In the genomic region with DNA sequence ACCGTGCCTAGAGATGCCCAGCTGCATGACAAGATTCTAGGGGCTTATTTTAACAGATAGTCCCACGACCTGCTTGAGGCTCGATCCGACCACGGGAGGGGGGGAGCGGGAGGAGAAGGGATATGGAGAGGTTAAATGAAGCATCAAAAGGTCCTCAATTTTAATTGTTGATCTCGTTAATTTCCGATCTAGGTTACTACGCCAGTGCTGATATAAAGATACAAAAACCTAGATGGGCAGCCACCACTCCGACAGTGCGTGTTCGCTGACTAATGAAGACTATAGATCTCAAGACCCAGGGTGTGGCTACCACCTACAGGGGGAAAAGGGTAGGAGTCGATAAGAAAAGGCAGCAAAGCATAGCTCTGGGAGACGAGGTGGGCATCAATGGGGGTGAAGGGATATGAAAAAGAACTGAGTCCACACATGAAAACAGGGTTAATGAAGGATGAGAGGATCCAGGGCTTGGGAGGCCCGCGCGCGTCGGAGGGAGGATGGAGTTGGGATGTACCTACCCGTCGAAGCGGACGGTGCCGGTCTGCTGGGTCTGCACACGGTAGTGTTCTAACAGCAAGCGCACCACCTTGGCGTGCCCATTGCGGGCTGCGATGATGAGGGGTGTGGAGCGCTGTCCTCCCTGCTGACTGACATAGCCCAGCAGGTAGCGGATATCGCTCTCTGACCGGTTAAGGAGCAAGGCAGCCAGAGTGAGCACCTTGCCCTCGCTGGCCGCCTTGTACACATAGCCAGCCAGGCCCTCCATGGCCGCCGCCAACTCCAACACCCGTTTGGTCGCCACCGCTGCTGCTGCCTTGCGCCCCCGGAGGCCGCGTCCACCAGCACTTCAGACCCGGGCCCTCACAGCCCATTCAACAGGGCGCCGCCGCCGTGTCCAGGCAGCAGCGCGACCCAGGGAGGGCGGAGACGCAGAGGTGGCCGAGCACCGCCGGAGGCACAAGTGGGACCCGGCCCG, we compare ENCODE assay signal across 8 mouse cellular contexts. TPM values are rescaled to one million over a fixed set of nuclear protein-coding genes. Genes with fewer than 3 reads are reported as not detected.
DNase-seq lines count a peak whose midpoint lies in the region; ATAC-seq and TF ChIP-seq lines count a peak whose summit lies in the region.

No protein-coding gene starts in this region.

- under 1% methylated on average over 57 of the region's 58 CpGs for WGBS in limb, embryonic 13.5 days
- whole genome bisulfite sequencing in neural tube, embryonic 12.5 days, result under 1% methylated on average over 58 of the region's 58 CpGs

- peak; percentile 17; the same call in 1 of the 2 replicates for TF ChIP-seq CTCF in gastrocnemius, adult 2 months (IDR thresholded peaks at IDR 0.05)

- H3K27ac ChIP-seq in gastrocnemius, adult 2 months, result peak overlapping the region; percentile 99
- peak overlapping the region; percentile 96 for H3K27ac ChIP-seq in limb, embryonic 13.5 days
- peak overlapping the region; percentile 95 for H3K27ac ChIP-seq in neural tube, embryonic 12.5 days

- peak; percentile 72 for ATAC-seq in limb, embryonic 13.5 days (ENCODE audit: low FRiP score, low read depth)
- ATAC-seq in neural tube, embryonic 12.5 days (ENCODE audit: low FRiP score, low read depth), result peak; percentile 67

- no peaks in the 10 kb centered on the region for H3K9me3 ChIP-seq in limb, embryonic 13.5 days
- H3K9me3 ChIP-seq in neural tube, embryonic 12.5 days, result no peaks in the 10 kb centered on the region

- peak overlapping the region; percentile 92 for H3K4me2 ChIP-seq in limb, embryonic 13.5 days (replicated peaks)
- H3K4me2 ChIP-seq in neural tube, embryonic 12.5 days (replicated peaks), result peak overlapping the region; percentile 92

- intact Hi-C loops in gastrocnemius, adult 2 months (cut with DNase I), result no loop called here
- intact Hi-C loops in gastrocnemius, postnatal 36 days (cut with DNase I), result no loop called here

- no peaks in the 10 kb centered on the region for H3K36me3 ChIP-seq in limb, embryonic 13.5 days
- no peaks in the 10 kb centered on the region for H3K36me3 ChIP-seq in neural tube, embryonic 12.5 days

- DNase-seq in gastrocnemius, adult 2 months, result no peak
- no peak for DNase-seq in gastrocnemius, postnatal 36 days
- peak; percentile 62 for DNase-seq in A20 (ENCODE audit: low read depth, low spot score)
- DNase-seq in c-Kit-positive CD71-negative TER-119-negative erythroid progenitor cells, embryonic 14.5 days (ENCODE audit: low read depth), result peak; percentile 56
- DNase-seq in frontal cortex, postnatal 36 days (ENCODE audit: low spot score in 2 of 2), result peak; percentile 31 to 35
- no peak for DNase-seq in adrenal gland, postnatal 36 days

- peak overlapping the region; percentile 77 for H3K4me3 ChIP-seq in gastrocnemius, adult 2 months
- H3K4me3 ChIP-seq in limb, embryonic 13.5 days, result peak overlapping the region; percentile 85
- peak overlapping the region; percentile 98 for H3K4me3 ChIP-seq in neural tube, embryonic 12.5 days

- peak overlapping the region; percentile 91 for H3K9ac ChIP-seq in limb, embryonic 13.5 days
- peak overlapping the region; percentile 90 for H3K9ac ChIP-seq in neural tube, embryonic 12.5 days

- H3K4me1 ChIP-seq in limb, embryonic 13.5 days, result peaks cover 30% of the 10 kb centered on the region
- H3K4me1 ChIP-seq in neural tube, embryonic 12.5 days, result peaks cover 28% of the 10 kb centered on the region

- H3K27me3 ChIP-seq in limb, embryonic 13.5 days, result no peaks in the 10 kb centered on the region
- no peaks in the 10 kb centered on the region for H3K27me3 ChIP-seq in neural tube, embryonic 12.5 days (replicated peaks)

RNA-seq across cellular contexts. Expression of a gene that starts 0.9 kb away (rescaled TPM):
- 10 to 100 TPM; 13.6 to 15.8 TPM for total RNA-seq in gastrocnemius, adult 2 months (2021)
- total RNA-seq in gastrocnemius, postnatal 36 days (2021), result 10 to 100 TPM; 13.6 to 13.8 TPM
- 19.4 and 21.9 TPM in 2 replicates for polyA plus RNA-seq in limb, embryonic 13.5 days (2015; fragmentation: Nextera tagmentation; extraction: Ambion mirVana)
- polyA plus RNA-seq in neural tube, embryonic 12.5 days (2016; fragmentation: Nextera tagmentation; extraction: Ambion mirVana), result 49.9 and 52.8 TPM in 2 replicates
- 10 to 100 TPM; 37.7 to 43.6 TPM for total RNA-seq in adrenal gland, postnatal 36 days (2021)

RNA-seq across cellular contexts. Expression of a gene that starts 27.8 kb away (rescaled TPM):
- 10 to 100 TPM; 17.5 to 20.7 TPM for total RNA-seq in gastrocnemius, adult 2 months (2021)
- total RNA-seq in gastrocnemius, postnatal 36 days (2021), result 10 to 100 TPM; 14.4 to 18.6 TPM
- 20.3 and 21.3 TPM in 2 replicates for polyA plus RNA-seq in limb, embryonic 13.5 days (2015; fragmentation: Nextera tagmentation; extraction: Ambion mirVana)
- 7.8 and 9.7 TPM in 2 replicates for polyA plus RNA-seq in neural tube, embryonic 12.5 days (2016; fragmentation: Nextera tagmentation; extraction: Ambion mirVana)
- total RNA-seq in adrenal gland, postnatal 36 days (2021), result 10 to 100 TPM; 12.3 to 20.2 TPM

RNA-seq across cellular contexts. Expression of a gene that starts 47.1 kb away (rescaled TPM):
- 1 to 10 TPM in 1 of 2 experiments, under 1 TPM in 1; 0.99 to 1.1 TPM for total RNA-seq in gastrocnemius, adult 2 months (2021)
- total RNA-seq in gastrocnemius, postnatal 36 days (2021), result 1 to 10 TPM; 1.2 to 2.7 TPM
- polyA plus RNA-seq in limb, embryonic 13.5 days (2015; fragmentation: Nextera tagmentation; extraction: Ambion mirVana), result 8.9 and 12.8 TPM in 2 replicates
- polyA plus RNA-seq in neural tube, embryonic 12.5 days (2016; fragmentation: Nextera tagmentation; extraction: Ambion mirVana), result 2.0 and 3.5 TPM in 2 replicates
- total RNA-seq in adrenal gland, postnatal 36 days (2021), result 10 to 100 TPM in 1 of 2 experiments, 1 to 10 TPM in 1; 7.9 to 10.6 TPM

Comparison
In these comparisons a context has a peak if more than half of its experiments do, and no peak if none do; other contexts are left out.
1. DNase-seq: peak in A20 (single experiment), c-Kit-positive CD71-negative TER-119-negative erythroid progenitor cells, embryonic 14.5 days (single experiment) and frontal cortex, postnatal 36 days (2 of 2); none in gastrocnemius, adult 2 months (single experiment), gastrocnemius, postnatal 36 days (0 of 2) and adrenal gland, postnatal 36 days (0 of 2).
2. Peak in every context shown above with its lines, with median percentiles within 50 percentile points of each other: H3K27ac ChIP-seq and H3K4me3 ChIP-seq.